Mouse (Mus musculus): ENCODE data around the gene Ssu72.

Gene Ssu72

DNA sequence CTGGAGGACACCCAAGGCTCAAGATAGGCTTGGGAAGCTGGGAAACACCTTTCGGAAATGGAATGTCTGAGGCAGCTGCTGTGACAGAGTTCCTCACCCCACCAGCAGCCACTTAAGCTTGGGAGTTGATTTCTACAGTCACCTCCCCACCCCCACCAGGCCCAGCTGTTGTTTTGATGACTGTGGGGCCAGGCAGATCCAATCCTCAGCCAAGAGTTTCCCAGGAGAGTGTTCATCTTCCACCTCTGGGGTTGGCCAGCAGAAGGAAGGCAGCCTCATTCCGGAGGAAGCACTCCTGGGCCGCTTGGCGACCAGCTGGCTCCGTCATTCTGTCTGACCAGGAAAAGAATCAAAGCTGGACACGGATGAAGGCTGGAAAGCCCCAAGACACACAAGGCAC lies 76.3 kb downstream of the Ssu72 start:
- DNase-seq (ENCODE audit: inconsistent ontology term) = no peak

All from Muller cell, postnatal 12 days (primary cell).